Mouse (Mus musculus) cerebellum, adult 2 months (tissue): ENCODE results near the gene Olfr287. TPM values are rescaled to one million over a fixed set of nuclear protein-coding genes. Genes with fewer than 3 reads are reported as not detected.
A peak's percentile ranks its signal among the peaks of the same experiment; 100 is the strongest.

Experiments used
- DNase-seq, 2 experiments: peaks; one replicate each; pipeline ENCODE4 v3.0.0; 2021
- H3K27ac ChIP-seq: fragments of 200-500 bp; 2 replicates; pipeline ENCODE4 v1.5.1; 2012; ENCODE audit warnings: low read length, control low read depth, inconsistent platforms; ENCODE audit not compliant: insufficient read depth
- H3K27me3 ChIP-seq: fragments of 200-500 bp; 2 replicates; pipeline ENCODE4 v1.6.1; 2012; ENCODE audit warnings: inconsistent platforms, mild to moderate bottlenecking, low read length, moderate library complexity; ENCODE audit not compliant: control insufficient read depth, insufficient read depth
- H3K4me1 ChIP-seq: fragments of 200-500 bp; 2 replicates; pipeline ENCODE4 v1.6.1; 2011; ENCODE audit warnings: low read length; ENCODE audit not compliant: control insufficient read depth, insufficient read depth
- H3K4me3 ChIP-seq: fragments of 200-500 bp; replicated peaks from 2 replicates; pipeline ENCODE3; 2011; ENCODE audit warnings: mild to moderate bottlenecking, low read depth, low read length, control low read depth; ENCODE audit not compliant: insufficient read depth
- CTCF ChIP-seq: fragments of 200-500 bp; IDR thresholded peaks from 2 replicates; pipeline ENCODE4 v1.5.1; 2011; ENCODE audit warnings: low read depth, mild to moderate bottlenecking, control low read depth, low read length, moderate library complexity, borderline replicate concordance; ENCODE audit not compliant: insufficient read depth
- POLR2A ChIP-seq: fragments of 200-500 bp; IDR thresholded peaks from 2 replicates; pipeline ENCODE4 v1.6.1; 2011; ENCODE audit warnings: low read length, control low read depth, borderline replicate concordance; ENCODE audit not compliant: insufficient read depth
- WGBS: fragments of 180-500 bp; shearing (Covaris S2); methylation state at CpG from one replicate; pipeline ENCODE4 v1.1.7; 2018; 5-methylcytosine and 5-hydroxymethylcytosine counted together
- polyA plus RNA-seq: library from polyadenylated mRNA; depleted of rRNA; stranded (reverse); fragments of >200 nt; gene quantifications from 2 replicates; pipeline ENCODE4 v1.2.3, GENCODE M21; 2012; rRNA removed

The Olfr287 gene
- polyA plus RNA-seq, 1 experiment: 18.5 TPM

DNA sequence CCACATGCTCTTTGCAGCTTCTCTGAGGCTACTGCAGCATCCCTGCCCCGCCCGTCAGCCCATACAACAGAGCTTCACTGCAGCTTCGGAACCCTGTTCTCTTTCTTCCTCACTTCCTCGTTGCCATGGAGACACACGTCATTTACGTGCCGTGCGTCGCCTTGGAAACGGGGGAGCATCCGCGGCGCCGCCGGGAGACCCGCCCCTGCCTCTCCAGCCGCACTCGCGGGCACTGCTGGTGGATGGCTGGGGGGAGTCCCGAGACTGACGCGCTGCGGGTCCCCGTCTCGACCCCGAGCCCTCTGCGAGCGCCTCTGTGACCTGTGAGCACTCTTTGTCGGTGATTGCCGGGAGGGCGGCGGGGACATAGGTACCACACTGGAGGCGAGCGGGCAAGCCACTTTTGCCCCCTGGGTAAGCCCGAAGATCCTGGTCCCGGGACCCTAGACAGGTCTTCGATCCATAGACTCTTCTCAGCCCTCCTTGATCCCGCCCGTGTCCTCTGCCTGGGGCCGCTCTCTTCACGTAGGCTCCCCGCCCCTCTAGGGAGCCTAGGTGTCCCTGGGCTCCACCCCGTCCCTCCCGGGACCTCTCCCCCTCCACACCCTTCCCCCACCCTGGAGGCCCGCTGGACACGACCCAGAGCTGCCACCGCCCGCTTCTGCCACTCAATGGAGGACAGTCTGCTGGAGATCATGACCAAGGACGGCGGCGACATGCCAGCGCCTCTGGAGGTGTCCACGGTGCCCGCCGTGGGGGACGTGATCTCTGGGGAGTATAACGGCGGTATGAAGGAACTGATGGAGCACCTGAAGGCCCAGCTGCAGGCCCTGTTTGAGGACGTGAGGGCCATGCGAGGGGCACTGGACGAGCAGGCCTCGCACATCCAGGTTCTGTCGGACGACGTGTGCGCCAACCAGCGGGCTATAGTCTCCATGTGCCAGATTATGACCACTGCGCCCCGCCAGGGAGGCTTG is 52.9 kb downstream of the Olfr287 start:
- Histone ChIP-seq H3K27ac (peak overlapping the region; percentile 67; the same call in 1 of the 2 replicates), H3K27me3 (no peaks in the 10 kb centered on the region), H3K4me3 (peak overlapping the region; percentile 97), H3K4me1 (peaks cover 3% of the 10 kb centered on the region; the same call in 1 of the 2 replicates)
- peak; percentile 93 to 94 for DNase-seq
- WGBS: 1% methylated on average over 69 of the region's 69 CpGs
- no peak for TF ChIP-seq CTCF
- TF ChIP-seq POLR2A: peak; percentile 88

DNA sequence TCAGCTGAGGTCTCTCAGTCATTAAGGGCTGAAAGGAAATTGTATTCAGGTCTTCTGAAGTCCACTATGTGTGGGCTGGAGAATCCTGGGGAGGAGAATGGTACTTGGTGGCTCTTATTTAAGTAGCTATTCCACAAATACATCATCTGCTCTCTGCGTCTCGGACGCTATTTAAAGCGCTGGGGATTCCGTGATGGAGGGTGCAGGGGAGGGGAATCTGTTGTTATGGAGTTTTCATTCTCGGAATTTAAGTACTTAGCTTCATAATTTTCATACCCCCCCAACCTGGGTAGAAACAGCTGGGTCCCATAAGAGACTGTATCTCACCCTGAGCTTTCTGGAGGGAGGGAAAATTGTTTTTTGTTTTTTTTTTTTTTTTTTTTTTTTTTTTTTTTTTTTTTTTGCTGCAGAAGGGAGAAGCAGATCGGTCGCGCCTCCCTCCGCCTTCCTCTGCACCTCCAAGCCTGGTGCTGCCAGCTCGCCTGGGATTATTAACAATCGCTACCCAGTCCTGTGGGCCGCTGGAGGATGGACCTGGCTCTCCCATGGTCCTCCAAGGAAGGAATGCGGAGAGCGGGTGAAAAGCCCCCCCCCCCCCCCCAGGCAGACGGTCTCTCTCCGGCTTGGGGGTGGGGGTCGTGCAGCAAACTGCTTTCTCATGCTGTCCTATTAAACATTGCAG is 53.8 kb downstream of the Olfr287 start, which contains the start of gene Ccdc184:
Ccdc184 (plus strand) TSS at position 196 of the 682 bp plus-strand sequence.
- DNase-seq: peak in 1 of 2 experiments; percentile 35
- WGBS: under 1% methylated on average over 18 of the region's 18 CpGs
- no peak for TF ChIP-seq POLR2A
- TF ChIP-seq CTCF: no peak
- H3K27me3 ChIP-seq: no peaks in the 10 kb centered on the region
- peak within 1 kb of the TSS; percentile 67; the same call in 1 of the 2 replicates for H3K27ac ChIP-seq
- H3K4me1 ChIP-seq: peaks cover 3% of the 10 kb centered on the region; the same call in 1 of the 2 replicates
- peak within 1 kb of the TSS; percentile 97 for H3K4me3 ChIP-seq

DNA sequence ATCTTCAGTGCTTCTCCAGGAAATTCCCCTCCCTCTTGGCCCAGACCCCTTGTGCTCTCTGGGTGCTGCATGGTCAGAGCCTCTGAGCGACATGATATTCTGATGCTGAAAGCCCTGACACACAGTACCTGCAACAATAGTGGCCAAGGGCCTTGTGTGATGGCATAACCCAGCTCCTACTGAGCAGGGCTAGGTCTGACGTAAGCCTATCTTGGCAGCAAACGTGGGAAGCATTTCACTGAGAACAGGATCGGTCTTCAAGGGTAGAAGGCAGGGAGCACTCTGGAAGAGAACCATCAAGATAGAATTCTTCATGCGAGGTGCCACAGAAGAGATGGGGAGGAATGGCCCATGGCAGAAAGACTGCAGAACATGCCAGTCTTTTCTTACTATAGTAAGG is 55.3 kb downstream of the Olfr287 start, which contains the start of gene Asb8:
Asb8 (minus strand) TSS at position 101 of the 400 bp plus-strand sequence.
- H3K27me3 ChIP-seq: no peaks in the 10 kb centered on the region
- DNase-seq: no peak
- peaks cover 3% of the 10 kb centered on the region; the same call in 1 of the 2 replicates for H3K4me1 ChIP-seq
- no peak for TF ChIP-seq CTCF
- TF ChIP-seq POLR2A: no peak
- no peak within 1 kb of the TSS for H3K4me3 ChIP-seq
- H3K27ac ChIP-seq: no peak within 1 kb of the TSS
- 74% methylated on average over 5 of the region's 5 CpGs for WGBS

DNA sequence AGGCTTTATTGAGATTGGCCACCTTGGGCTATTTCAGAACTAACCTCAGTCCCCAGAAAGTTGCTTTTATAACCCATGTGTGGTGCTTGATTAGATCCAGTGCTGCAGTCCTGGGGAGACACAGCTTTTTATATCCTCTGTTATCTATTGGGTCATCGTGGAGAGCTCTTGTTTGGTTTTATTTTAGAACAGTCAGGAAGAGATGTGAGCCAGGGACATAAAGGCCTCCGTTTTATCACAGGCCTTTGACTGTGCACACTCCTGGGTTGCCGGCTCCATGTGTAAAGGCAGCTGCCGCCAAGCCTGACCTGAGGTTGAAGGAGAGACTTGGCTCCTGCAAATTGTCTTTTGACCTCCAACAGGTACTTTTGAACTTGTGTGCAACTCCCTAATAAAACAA is 58.3 kb downstream of the Olfr287 start:
- Histone ChIP-seq H3K27ac (no peak overlapping the region), H3K4me1 (no peaks in the 10 kb centered on the region), H3K27me3 (no peaks in the 10 kb centered on the region), H3K4me3 (no peak overlapping the region)
- WGBS: 69% methylated on average over 4 of the region's 4 CpGs
- no peak for TF ChIP-seq CTCF
- TF ChIP-seq POLR2A: no peak
- DNase-seq: no peak

DNA sequence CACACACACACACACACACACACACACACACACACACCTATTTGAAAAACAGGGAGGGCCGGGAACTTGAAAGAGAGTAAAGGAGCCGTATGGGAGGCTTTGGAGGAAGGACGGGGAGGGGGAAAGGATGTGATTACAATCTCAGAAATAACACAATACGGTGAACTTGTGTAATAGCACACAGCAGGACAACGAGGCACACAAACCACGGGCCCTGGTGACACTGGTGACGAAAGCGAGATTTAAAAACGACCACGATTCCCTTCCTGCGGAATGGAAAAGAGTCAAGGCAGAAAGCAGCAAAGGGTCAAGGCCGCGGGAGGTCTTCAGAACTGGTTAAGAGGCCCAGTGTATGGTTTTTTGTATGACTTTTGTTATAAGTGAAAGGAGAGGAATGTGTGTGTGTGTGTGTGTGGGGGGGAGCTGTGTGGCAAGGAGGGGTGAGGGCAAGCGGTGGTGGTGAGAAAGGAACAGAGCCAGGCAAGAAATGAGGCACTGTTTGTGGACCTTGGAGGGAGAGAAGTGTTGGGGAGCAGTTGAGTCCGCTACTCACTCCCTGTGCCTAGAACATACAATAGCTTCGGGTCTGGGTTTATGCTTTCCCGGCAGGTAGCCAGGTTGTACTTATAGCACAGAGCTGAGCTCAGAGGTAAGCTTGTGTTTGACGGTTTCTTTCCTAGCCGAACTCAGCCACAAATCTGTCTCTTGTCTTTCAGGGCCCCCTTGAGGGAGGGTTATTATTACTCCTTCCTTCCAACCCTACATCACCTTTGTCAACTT is 59.6 kb downstream of the Olfr287 start:
- Histone ChIP-seq H3K27me3 (no peaks in the 10 kb centered on the region), H3K4me3 (no peak overlapping the region), H3K27ac (no peak overlapping the region), H3K4me1 (no peaks in the 10 kb centered on the region)
- TF ChIP-seq CTCF: no peak
- TF ChIP-seq POLR2A: no peak
- 50% methylated on average over 19 of the region's 19 CpGs for WGBS
- DNase-seq: no peak

DNA sequence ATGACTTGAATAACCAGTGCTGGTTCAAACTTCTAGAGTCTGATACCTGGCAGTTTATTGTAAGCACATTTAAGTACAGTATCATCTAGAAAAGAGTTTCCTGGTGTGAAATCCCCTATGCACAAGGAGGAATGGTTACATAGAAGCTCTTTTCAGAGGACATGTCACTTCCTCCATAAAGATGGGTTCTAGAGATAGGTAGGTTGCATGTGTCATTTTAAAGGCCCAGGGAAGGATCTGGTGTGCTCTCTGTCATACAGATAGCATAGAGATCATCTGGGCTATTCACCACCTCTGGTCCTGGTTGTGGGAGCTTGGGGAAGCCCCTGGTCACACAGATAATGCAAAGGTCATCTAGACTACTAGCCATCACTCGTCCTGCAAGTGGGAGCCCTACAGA is 63.6 kb downstream of the Olfr287 start:
- H3K4me1 ChIP-seq: no peaks in the 10 kb centered on the region
- TF ChIP-seq POLR2A (no peak), CTCF (no peak)
- H3K4me3 ChIP-seq: no peak overlapping the region
- WGBS: 78% methylated on average over 1 of the region's 1 CpGs
- no peak for DNase-seq
- no peaks in the 10 kb centered on the region for H3K27me3 ChIP-seq
- no peak overlapping the region for H3K27ac ChIP-seq

Other genes with a start within 250 kb of the Olfr287 start
- gene Col2a1, start 216.4 kb downstream of the Olfr287 start, polyA plus RNA-seq: 2.2 and 2.4 TPM in 2 replicates
- 471 and 489 TPM in 2 replicates for gene Pfkm, start 128.5 kb downstream of the Olfr287 start, polyA plus RNA-seq
- gene Senp1, start 127.3 kb downstream of the Olfr287 start, polyA plus RNA-seq: 14.7 and 16.8 TPM in 2 replicates
- gene Asb8, start 55.4 kb downstream of the Olfr287 start, polyA plus RNA-seq: 83.6 and 88.3 TPM in 2 replicates
- 24.3 and 30.9 TPM in 2 replicates for gene Ccdc184, start 53.9 kb downstream of the Olfr287 start, polyA plus RNA-seq
- 0.38 and 0.44 TPM in 2 replicates for gene Olfr288, start 25.5 kb downstream of the Olfr287 start, polyA plus RNA-seq
- not detected in 2 replicates for gene Gm44579, start 79 bp downstream of the Olfr287 start, polyA plus RNA-seq
- not detected in 2 replicates for gene Olfr286, start 13.4 kb upstream of the Olfr287 start, polyA plus RNA-seq
- gene H1fnt, start 36.2 kb upstream of the Olfr287 start, polyA plus RNA-seq: not detected in 2 replicates
- 10.1 and 11.0 TPM in 2 replicates for gene Zfp641, start 75.1 kb upstream of the Olfr287 start, polyA plus RNA-seq
- gene Olfr285, start 96.3 kb upstream of the Olfr287 start, polyA plus RNA-seq: not detected in 2 replicates
- gene Olfr284, start 119.9 kb upstream of the Olfr287 start, polyA plus RNA-seq: not detected in 2 replicates
- gene Olfr283, start 159.9 kb upstream of the Olfr287 start, polyA plus RNA-seq: not detected in 2 replicates
- gene Olfr282, start 210.2 kb upstream of the Olfr287 start, polyA plus RNA-seq: not detected in 2 replicates
- not detected in 2 replicates for gene Olfr281, start 231.5 kb upstream of the Olfr287 start, polyA plus RNA-seq
- gene OR5BS1P, start 248.8 kb upstream of the Olfr287 start, polyA plus RNA-seq: not detected in 2 replicates